ENCODE assay signal across 7 mouse cellular contexts in genomic region chr19:4440222-4440621, GRCm38 (mm10). TPM values are rescaled to one million over a fixed set of nuclear protein-coding genes. Genes with fewer than 3 reads are reported as not detected.
DNase-seq lines count a peak whose midpoint lies in the region; ATAC-seq and TF ChIP-seq lines count a peak whose summit lies in the region.

No protein-coding gene starts in this region.

- 0 out of 2 replicates have a peak, but pooled peaks cover 3% of the 10 kb centered on the region for H3K36me3 ChIP-seq in ES-Bruce4 (ENCODE audit: control insufficient read depth, insufficient read depth, low read length, poor library complexity, severe bottlenecking)
- H3K36me3 ChIP-seq in heart, embryonic 15.5 days: no peaks in the 10 kb centered on the region
- H3K36me3 ChIP-seq in limb, embryonic 11.5 days (ENCODE audit: control insufficient read depth, insufficient read depth, low read length): no peaks in the 10 kb centered on the region
- no peaks in the 10 kb centered on the region for H3K36me3 ChIP-seq in neural tube, embryonic 13.5 days

- peaks cover 4% of the 10 kb centered on the region for H3K4me1 ChIP-seq in ES-Bruce4 (ENCODE audit: control insufficient read depth, insufficient read depth, low read length)
- H3K4me1 ChIP-seq in heart, embryonic 15.5 days (replicated peaks): peaks cover 40% of the 10 kb centered on the region
- H3K4me1 ChIP-seq in limb, embryonic 11.5 days (ENCODE audit: control insufficient read depth, insufficient read depth, low read length): peaks cover 8% of the 10 kb centered on the region; the same call in 1 of the 2 replicates
- H3K4me1 ChIP-seq in neural tube, embryonic 13.5 days (replicated peaks): peaks cover 32% of the 10 kb centered on the region

- H3K4me2 ChIP-seq in heart, embryonic 15.5 days: peak overlapping the region; percentile 89
- peak overlapping the region; percentile 85; the same call in 1 of the 2 replicates for H3K4me2 ChIP-seq in limb, embryonic 11.5 days (ENCODE audit: low read depth, severe bottlenecking)
- H3K4me2 ChIP-seq in neural tube, embryonic 13.5 days: peak overlapping the region; percentile 78

- peak overlapping the region; percentile 92 for H3K4me3 ChIP-seq in ES-Bruce4 (ENCODE audit: low read depth, low read length)
- H3K4me3 ChIP-seq in heart, embryonic 15.5 days: peak overlapping the region; percentile 76
- peak overlapping the region; percentile 53; the same call in 1 of the 2 replicates for H3K4me3 ChIP-seq in limb, embryonic 11.5 days (ENCODE audit: low read depth, low read length)
- H3K4me3 ChIP-seq in neural tube, embryonic 13.5 days: 0 out of 2 replicates have a peak overlapping the region, but pooled peaks have one; percentile 48

- peak overlapping the region; percentile 39; the same call in 1 of the 2 replicates for H3K27ac ChIP-seq in ES-Bruce4 (ENCODE audit: insufficient read depth, low read length)
- H3K27ac ChIP-seq in heart, embryonic 15.5 days: no peak overlapping the region
- H3K27ac ChIP-seq in limb, embryonic 11.5 days (replicated peaks; ENCODE audit: low read depth, low read length): no peak overlapping the region
- no peak overlapping the region for H3K27ac ChIP-seq in neural tube, embryonic 13.5 days (replicated peaks)

- H3K27me3 ChIP-seq in ES-Bruce4 (ENCODE audit: control insufficient read depth, insufficient read depth, low read length, poor library complexity, severe bottlenecking): no peaks in the 10 kb centered on the region
- no peaks in the 10 kb centered on the region for H3K27me3 ChIP-seq in heart, embryonic 15.5 days
- H3K27me3 ChIP-seq in limb, embryonic 11.5 days (ENCODE audit: control insufficient read depth, insufficient read depth, low read length): no peaks in the 10 kb centered on the region
- peaks cover 32% of the 10 kb centered on the region for H3K27me3 ChIP-seq in neural tube, embryonic 13.5 days

- TF ChIP-seq POLR2A in ES-Bruce4 (IDR thresholded peaks at IDR 0.05; ENCODE audit: insufficient read depth, low read length): no peak

- ATAC-seq in heart, embryonic 15.5 days (replicated peaks; ENCODE audit: insufficient number of reproducible peaks, insufficient read depth, low FRiP score, low read depth): no peak
- ATAC-seq in limb, embryonic 11.5 days (ENCODE audit: insufficient number of reproducible peaks, low FRiP score, low TSS enrichment, low read depth): no peak
- ATAC-seq in neural tube, embryonic 13.5 days (ENCODE audit: low read depth): no peak
- ATAC-seq in erythroblast, adult 5-6 weeks (replicated peaks; ENCODE audit: low FRiP score, poor library complexity, severe bottlenecking): no peak

- TF ChIP-seq EP300 in ES-Bruce4 (IDR thresholded peaks at IDR 0.05; ENCODE audit: insufficient read depth, low read depth, low read length): no peak

- no peaks in the 10 kb centered on the region for H3K9me3 ChIP-seq in ES-Bruce4 (replicated peaks; ENCODE audit: control insufficient read depth, insufficient read depth, low read length, poor library complexity, severe bottlenecking)
- no peaks in the 10 kb centered on the region for H3K9me3 ChIP-seq in heart, embryonic 15.5 days (replicated peaks)
- no peaks in the 10 kb centered on the region for H3K9me3 ChIP-seq in limb, embryonic 11.5 days (ENCODE audit: control insufficient read depth, low read length)
- no peaks in the 10 kb centered on the region for H3K9me3 ChIP-seq in neural tube, embryonic 13.5 days

- peak overlapping the region; percentile 80 for H3K9ac ChIP-seq in ES-Bruce4 (ENCODE audit: low read depth, poor library complexity, severe bottlenecking)
- H3K9ac ChIP-seq in heart, embryonic 15.5 days: no peak overlapping the region
- no peak overlapping the region for H3K9ac ChIP-seq in limb, embryonic 11.5 days (ENCODE audit: low read length)
- H3K9ac ChIP-seq in neural tube, embryonic 13.5 days: no peak overlapping the region

- TF ChIP-seq CTCF in ES-Bruce4 (IDR thresholded peaks at IDR 0.05; ENCODE audit: low read depth, low read length): no peak

- 8% methylated on average over 8 of the region's 8 CpGs for WGBS in heart, embryonic 15.5 days
- WGBS in limb, embryonic 11.5 days: 13% methylated on average over 8 of the region's 8 CpGs
- WGBS in neural tube, embryonic 13.5 days: 10% methylated on average over 8 of the region's 8 CpGs

- peak; percentile 61 for DNase-seq in Muller cell, postnatal 12 days (ENCODE audit: inconsistent ontology term)
- DNase-seq in limb, embryonic 11.5 days (ENCODE audit: low spot score): peak; percentile 38
- DNase-seq in frontal cortex, postnatal 25 days (ENCODE audit: low spot score in 2 of 2): no peak

RNA-seq across cellular contexts. Expression of gene Rhod, which starts 1.0 kb away (rescaled TPM):
- 12.4 and 16.9 TPM in 2 replicates for polyA plus RNA-seq in ES-Bruce4 (2011; ENCODE audit: insufficient read depth, insufficient read length, low read depth, missing spikeins)
- 22.6 and 28.1 TPM in 2 replicates for polyA plus RNA-seq in heart, embryonic 15.5 days (2015; fragmentation: Nextera tagmentation; extraction: Ambion mirVana)
- 37.3 and 39.0 TPM in 2 replicates for polyA plus RNA-seq in limb, embryonic 11.5 days (2014; fragmentation: Nextera tagmentation; extraction: Ambion mirVana)
- 8.5 and 10.1 TPM in 2 replicates for polyA plus RNA-seq in neural tube, embryonic 13.5 days (2015; fragmentation: Nextera tagmentation; extraction: Ambion mirVana)
- total RNA-seq in erythroblast, adult 5-6 weeks (2015; ENCODE audit: low replicate concordance): not detected in 2 replicates
- not detected in 2 replicates for total RNA-seq in erythroblast, adult 5-6 weeks (2017; ENCODE audit: low replicate concordance)

RNA-seq across cellular contexts. Expression of gene Syt12, which starts 37.0 kb away (rescaled TPM):
- not detected in 2 replicates for polyA plus RNA-seq in ES-Bruce4 (2011; ENCODE audit: insufficient read depth, insufficient read length, low read depth, missing spikeins)
- 0.68 and 0.98 TPM in 2 replicates for polyA plus RNA-seq in heart, embryonic 15.5 days (2015; fragmentation: Nextera tagmentation; extraction: Ambion mirVana)
- 0.09 and 0.49 TPM in 2 replicates for polyA plus RNA-seq in limb, embryonic 11.5 days (2014; fragmentation: Nextera tagmentation; extraction: Ambion mirVana)
- 2.7 and 4.2 TPM in 2 replicates for polyA plus RNA-seq in neural tube, embryonic 13.5 days (2015; fragmentation: Nextera tagmentation; extraction: Ambion mirVana)
- not detected in 2 replicates for total RNA-seq in erythroblast, adult 5-6 weeks (2015; ENCODE audit: low replicate concordance)
- total RNA-seq in erythroblast, adult 5-6 weeks (2017; ENCODE audit: low replicate concordance): not detected in 2 replicates

RNA-seq across cellular contexts. Expression of gene Kdm2a, which starts 42.1 kb away (rescaled TPM):
- 68.0 and 78.4 TPM in 2 replicates for polyA plus RNA-seq in ES-Bruce4 (2011; ENCODE audit: insufficient read depth, insufficient read length, low read depth, missing spikeins)
- 29.5 and 37.2 TPM in 2 replicates for polyA plus RNA-seq in heart, embryonic 15.5 days (2015; fragmentation: Nextera tagmentation; extraction: Ambion mirVana)
- polyA plus RNA-seq in limb, embryonic 11.5 days (2014; fragmentation: Nextera tagmentation; extraction: Ambion mirVana): 61.0 and 69.3 TPM in 2 replicates
- 38.2 and 41.5 TPM in 2 replicates for polyA plus RNA-seq in neural tube, embryonic 13.5 days (2015; fragmentation: Nextera tagmentation; extraction: Ambion mirVana)
- 56.6 and 57.5 TPM in 2 replicates for total RNA-seq in erythroblast, adult 5-6 weeks (2015; ENCODE audit: low replicate concordance)
- 71.1 and 123 TPM in 2 replicates for total RNA-seq in erythroblast, adult 5-6 weeks (2017; ENCODE audit: low replicate concordance)

RNA-seq across cellular contexts. Expression of gene 2010003K11Rik, which starts 58.2 kb away (rescaled TPM):
- not detected in 2 replicates for polyA plus RNA-seq in ES-Bruce4 (2011; ENCODE audit: insufficient read depth, insufficient read length, low read depth, missing spikeins)
- not detected in 2 replicates for polyA plus RNA-seq in heart, embryonic 15.5 days (2015; fragmentation: Nextera tagmentation; extraction: Ambion mirVana)
- polyA plus RNA-seq in limb, embryonic 11.5 days (2014; fragmentation: Nextera tagmentation; extraction: Ambion mirVana): not detected in 2 replicates
- not detected in 2 replicates for polyA plus RNA-seq in neural tube, embryonic 13.5 days (2015; fragmentation: Nextera tagmentation; extraction: Ambion mirVana)
- not detected in 2 replicates for total RNA-seq in erythroblast, adult 5-6 weeks (2015; ENCODE audit: low replicate concordance)
- total RNA-seq in erythroblast, adult 5-6 weeks (2017; ENCODE audit: low replicate concordance): 0.94 TPM in 1 of 2 replicates, not detected in the other

Comparison
In these comparisons a context has a peak if more than half of its experiments do, and no peak if none do; other contexts are left out.
1. DNase-seq: peak in Muller cell, postnatal 12 days (single experiment) and limb, embryonic 11.5 days (single experiment); none in frontal cortex, postnatal 25 days (0 of 2).
2. Peak in every context shown above with its lines, with median percentiles within 50 percentile points of each other: H3K4me3 ChIP-seq and H3K4me2 ChIP-seq.